Mouse (Mus musculus) lung, embryonic 14.5 days (tissue): ENCODE data around the gene Nat8f6. TPM values are rescaled to one million over a fixed set of nuclear protein-coding genes. Genes with fewer than 3 reads are reported as not detected.
"Not testable (repeated sequence)": the region's sequence is repeated elsewhere in the genome, so short reads cannot be mapped to it uniquely, and the experiment has no call there.

Source experiments
- ATAC-seq: fragments of 200-750 bp; cut with Nextera tagmentation; 2 replicates; pipeline ENCODE4 v1.8.0; 2017; ENCODE audit warnings: mild to moderate bottlenecking, moderate TSS enrichment, moderate library complexity; ENCODE audit not compliant: insufficient read depth
- DNase-seq: peaks from one replicate; pipeline ENCODE4 v3.0.0-alpha.2; 2015
- H3K27ac ChIP-seq: fragments of 300-500 bp; sonication (generic); 2 replicates; pipeline ENCODE4 v1.5.1; 2014; ENCODE audit warnings: low read depth, mild to moderate bottlenecking, moderate library complexity
- H3K27me3 ChIP-seq: fragments of 300-500 bp; sonication (generic); 2 replicates; pipeline ENCODE4 v1.6.1; 2014; ENCODE audit warnings: low read length, control low read depth; ENCODE audit not compliant: insufficient read depth
- H3K36me3 ChIP-seq: fragments of 300-500 bp; sonication (generic); 2 replicates; pipeline ENCODE4 v1.6.1; 2014; ENCODE audit warnings: control low read depth; ENCODE audit not compliant: insufficient read depth
- H3K4me1 ChIP-seq: fragments of 300-500 bp; sonication (generic); 2 replicates; pipeline ENCODE4 v1.6.1; 2014; ENCODE audit warnings: antibody characterized with exemption, control low read depth; ENCODE audit not compliant: insufficient read depth
- H3K4me2 ChIP-seq: fragments of 300-500 bp; sonication (generic); 2 replicates; pipeline ENCODE4 v1.6.1; 2014; ENCODE audit warnings: mild to moderate bottlenecking
- H3K4me3 ChIP-seq: fragments of 300-500 bp; sonication (generic); 2 replicates; pipeline ENCODE4 v1.5.1; 2014; ENCODE audit warnings: low read depth, low read length
- H3K9ac ChIP-seq: fragments of 300-500 bp; sonication (generic); 2 replicates; pipeline ENCODE4 v1.6.1; 2014
- H3K9me3 ChIP-seq: fragments of 300-500 bp; sonication (generic); 2 replicates; pipeline ENCODE4 v1.6.1; 2016; ENCODE audit warnings: low read depth, low read length, control low read depth
- CTCF ChIP-seq: IDR thresholded peaks from 2 replicates; pipeline ENCODE4 v1.5.1; 2016; ENCODE audit warnings: antibody characterized with exemption, low read depth
- WGBS: fragments of 180-500 bp; shearing (Covaris S2); extraction: QIAGEN DNeasy Blood & Tissue Kit; methylation state at CpG from one replicate; pipeline ENCODE4 v1.1.7; 2014; 5-methylcytosine and 5-hydroxymethylcytosine counted together
- polyA plus RNA-seq: library from polyadenylated mRNA; unstranded; fragments of >200 nt; fragmentation: Nextera tagmentation; extraction: Ambion mirVana; gene quantifications from 2 replicates; pipeline ENCODE4 v1.2.1, GENCODE M21; 2014

Gene Nat8f6
- polyA plus RNA-seq, 1 experiment from 2014 or later = not detected

DNA sequence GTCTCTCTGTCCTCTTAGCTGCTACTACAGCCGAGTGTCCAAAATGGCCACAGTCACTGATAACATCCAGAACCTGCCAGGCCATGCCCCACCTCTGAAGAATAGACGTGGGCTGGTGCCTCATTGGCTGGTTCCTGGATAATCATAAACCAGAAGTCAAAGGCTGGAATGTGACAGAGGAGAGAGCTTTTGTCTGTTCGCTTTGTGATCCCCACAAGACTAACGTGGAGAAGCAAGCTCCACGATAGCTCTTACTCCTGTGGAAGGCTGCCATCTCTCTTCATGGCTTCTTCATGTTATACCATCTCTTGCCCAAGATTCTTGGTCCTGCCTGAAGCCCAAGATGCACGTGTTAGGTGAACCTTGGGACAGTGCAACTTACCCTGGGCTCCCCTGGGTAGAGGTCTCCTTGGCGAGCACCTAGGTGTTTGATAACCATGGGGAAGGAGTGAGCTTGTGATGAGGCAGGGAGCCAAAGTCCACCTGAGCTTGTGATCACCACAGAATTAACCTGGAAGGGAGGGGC, 11.1 kb upstream of the Nat8f6 start, which contains the start of gene Nat8:
Gene Nat8 (minus strand): TSS at position 287 of the 526 bp plus-strand sequence.
- no peak within 1 kb of the TSS for H3K4me3 ChIP-seq
- H3K4me2 ChIP-seq = no peak within 1 kb of the TSS
- H3K9me3 ChIP-seq = no peaks in the 10 kb centered on the region
- TF ChIP-seq CTCF = no peak
- no peaks in the 10 kb centered on the region for H3K4me1 ChIP-seq
- DNase-seq (no peak), ATAC-seq (no peak)
- no peaks in the 10 kb centered on the region for H3K36me3 ChIP-seq
- WGBS = 67% methylated on average over 7 of the region's 7 CpGs
- H3K27me3 ChIP-seq = no peaks in the 10 kb centered on the region
- no peak within 1 kb of the TSS for H3K27ac ChIP-seq
- H3K9ac ChIP-seq = no peak within 1 kb of the TSS

DNA sequence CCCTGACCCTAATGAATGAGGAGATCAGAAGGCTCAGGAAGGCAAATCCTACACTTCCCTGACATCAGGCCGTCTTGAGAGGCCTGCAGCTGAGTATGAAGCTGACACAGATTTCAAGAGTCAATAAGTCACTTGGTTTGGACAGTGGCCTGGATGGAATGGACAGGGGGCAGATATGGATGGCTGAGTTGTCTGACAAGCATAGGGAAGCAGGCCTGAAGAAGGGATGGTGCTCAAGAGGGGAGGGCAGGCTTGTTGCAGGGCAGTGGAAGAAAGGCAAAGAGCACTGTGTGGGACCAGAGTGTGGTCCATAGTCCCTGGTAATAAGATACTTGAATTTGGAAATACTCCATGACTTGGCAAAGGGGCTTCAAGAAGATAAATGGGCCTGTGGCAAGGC, 8.7 kb upstream of the Nat8f6 start:
- Histone ChIP-seq H3K9ac (no peak overlapping the region), H3K4me1 (no peaks in the 10 kb centered on the region), H3K27ac (no peak overlapping the region), H3K4me2 (no peak overlapping the region), H3K27me3 (no peaks in the 10 kb centered on the region), H3K36me3 (no peaks in the 10 kb centered on the region), H3K9me3 (no peaks in the 10 kb centered on the region), H3K4me3 (no peak overlapping the region)
- WGBS = 47% methylated on average over 1 of the region's 1 CpGs
- no peak for DNase-seq
- ATAC-seq = no peak
- TF ChIP-seq CTCF = no peak

DNA sequence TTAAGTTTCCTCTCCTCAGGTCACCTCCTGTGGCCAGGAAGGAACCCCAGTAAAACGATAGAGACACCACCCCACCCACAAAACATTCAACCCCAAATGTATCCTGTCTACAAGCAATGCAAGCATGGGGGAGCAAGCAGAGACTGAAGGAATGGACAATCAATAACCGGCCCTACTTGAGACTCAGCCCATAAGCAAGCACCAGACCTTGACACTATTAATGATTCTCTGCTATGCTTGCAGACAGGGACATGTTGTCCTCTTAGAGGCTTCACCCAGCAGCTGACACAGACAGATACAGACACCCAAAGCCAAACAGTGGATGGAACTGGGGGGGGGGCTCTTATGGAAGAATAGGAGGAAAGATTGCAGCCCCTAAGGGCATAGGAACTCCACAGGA, 5.1 kb upstream of the Nat8f6 start:
- 80% methylated on average over 2 of the region's 2 CpGs for WGBS

DNA sequence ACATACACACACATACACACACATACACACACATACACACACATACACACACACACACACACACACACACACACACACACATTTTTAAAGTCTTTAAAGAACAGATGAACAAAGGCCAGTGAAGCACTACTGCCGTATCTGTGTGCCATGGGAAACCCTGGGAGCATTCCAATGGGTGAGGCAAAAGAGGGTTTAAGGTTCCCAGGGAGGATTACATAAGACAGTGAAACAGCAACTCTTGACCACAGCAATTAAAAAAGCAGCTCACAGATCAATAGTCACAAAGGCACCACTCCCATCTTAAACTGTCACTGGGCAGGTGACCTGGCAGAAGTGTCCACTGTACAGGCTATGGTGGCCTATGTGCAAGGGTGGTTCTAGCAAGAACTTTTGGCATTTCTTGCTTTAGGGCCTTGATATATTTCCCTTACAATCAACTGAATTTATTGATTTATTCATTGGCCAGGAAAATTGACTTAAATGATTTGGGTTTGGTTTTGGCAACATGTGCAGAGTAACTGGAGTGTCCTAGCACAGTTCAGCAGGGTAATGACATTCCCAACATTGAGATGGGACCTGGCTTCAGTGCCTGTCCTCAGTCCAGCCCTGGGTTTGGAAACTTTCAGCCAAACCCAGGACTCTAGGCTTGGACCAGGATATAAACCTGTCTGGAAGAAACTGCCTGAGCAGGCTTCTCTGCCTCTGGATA, 2.8 kb upstream of the Nat8f6 start:
- H3K9ac ChIP-seq = no peak overlapping the region
- TF ChIP-seq CTCF = no peak
- H3K9me3 ChIP-seq = no peaks in the 10 kb centered on the region
- no peak for ATAC-seq
- no peak for DNase-seq
- H3K36me3 ChIP-seq = no peaks in the 10 kb centered on the region
- no peak overlapping the region for H3K27ac ChIP-seq
- WGBS = 72% methylated on average over 1 of the region's 1 CpGs
- no peaks in the 10 kb centered on the region for H3K4me1 ChIP-seq
- H3K27me3 ChIP-seq = no peaks in the 10 kb centered on the region
- H3K4me3 ChIP-seq = no peak overlapping the region
- H3K4me2 ChIP-seq = no peak overlapping the region

More for the DNA sequence above, 5.1 kb upstream of the Nat8f6 start:
- Histone ChIP-seq H3K27me3 (no peaks in the 10 kb centered on the region), H3K9me3 (no peaks in the 10 kb centered on the region), H3K27ac (no peak overlapping the region), H3K4me2 (no peak overlapping the region), H3K4me3 (no peak overlapping the region), H3K4me1 (no peaks in the 10 kb centered on the region), H3K9ac (no peak overlapping the region), H3K36me3 (no peaks in the 10 kb centered on the region)
- ATAC-seq = no peak
- DNase-seq = no peak
- no peak for TF ChIP-seq CTCF

DNA sequence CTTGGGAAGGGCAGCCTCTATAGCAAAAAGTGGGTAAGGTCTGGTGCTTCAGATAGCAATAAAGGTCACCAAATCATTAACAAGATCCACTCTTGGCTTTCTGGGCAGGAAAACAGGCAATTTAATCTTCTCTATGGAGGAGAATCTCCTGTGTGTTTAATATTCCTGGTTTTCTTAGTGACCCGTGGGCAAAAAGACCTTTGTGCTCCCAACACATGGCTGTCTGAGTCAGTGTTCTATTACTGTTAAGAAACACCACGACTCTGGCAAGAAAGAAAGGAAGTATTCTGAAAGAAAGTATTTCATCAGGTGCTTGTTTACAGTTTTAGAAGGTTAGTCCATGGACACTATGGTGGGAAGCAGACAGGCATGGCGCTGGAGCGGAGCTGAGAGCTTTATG, 1.5 kb upstream of the Nat8f6 start:
- ATAC-seq = no peak
- Histone ChIP-seq H3K27me3 (no peaks in the 10 kb centered on the region), H3K9me3 (no peaks in the 10 kb centered on the region), H3K4me2 (no peak overlapping the region), H3K4me1 (no peaks in the 10 kb centered on the region), H3K36me3 (no peaks in the 10 kb centered on the region), H3K27ac (no peak overlapping the region), H3K4me3 (no peak overlapping the region), H3K9ac (no peak overlapping the region)
- TF ChIP-seq CTCF = no peak
- 75% methylated on average over 4 of the region's 4 CpGs for WGBS
- DNase-seq = no peak

DNA sequence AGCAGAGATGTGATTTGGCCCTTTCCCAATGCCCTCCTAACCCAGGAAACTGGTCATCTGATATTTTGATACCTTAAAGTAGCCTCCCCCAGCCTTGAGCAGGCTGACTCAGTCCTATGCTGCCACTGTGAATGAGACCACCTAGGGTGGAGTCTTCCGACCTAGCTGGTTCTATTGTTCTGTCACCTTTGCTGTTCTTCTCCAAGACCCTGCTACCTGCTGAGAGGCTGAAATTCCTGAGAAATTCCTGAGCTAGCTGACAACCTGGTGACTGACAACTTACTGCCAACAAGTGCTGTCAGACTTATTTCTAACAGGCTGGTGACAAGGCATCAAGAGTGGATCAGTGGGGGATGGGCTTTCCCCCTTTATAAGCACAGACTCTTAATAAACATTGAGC, 2.4 kb downstream of the Nat8f6 start:
- no peak overlapping the region for H3K4me3 ChIP-seq
- no peaks in the 10 kb centered on the region for H3K4me1 ChIP-seq
- no peaks in the 10 kb centered on the region for H3K9me3 ChIP-seq
- H3K4me2 ChIP-seq = no peak overlapping the region
- no peak for TF ChIP-seq CTCF
- H3K9ac ChIP-seq = no peak overlapping the region
- ATAC-seq = no peak
- H3K27me3 ChIP-seq = no peaks in the 10 kb centered on the region
- DNase-seq = no peak
- WGBS = 8% methylated on average over 1 of the region's 1 CpGs
- H3K36me3 ChIP-seq = no peaks in the 10 kb centered on the region
- H3K27ac ChIP-seq = no peak overlapping the region

DNA sequence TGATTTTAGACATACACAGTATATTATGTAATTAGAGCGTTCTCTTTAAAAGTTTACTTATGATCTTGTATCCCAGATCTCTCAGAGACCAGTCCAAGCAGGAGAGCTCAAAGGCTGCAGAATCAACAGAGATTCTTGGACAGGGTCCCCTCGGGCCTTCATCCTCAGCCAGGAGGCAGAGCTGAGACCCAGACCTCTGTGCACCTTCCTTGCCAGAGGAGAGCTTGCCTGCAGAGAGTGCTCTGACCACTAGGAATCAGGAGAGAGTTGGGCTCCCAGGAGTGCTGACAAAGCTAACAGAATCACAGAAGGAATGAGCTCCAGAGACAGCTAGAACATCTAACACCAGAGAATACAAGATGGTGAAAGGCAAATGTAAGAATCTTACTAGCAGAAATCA, 7.4 kb downstream of the Nat8f6 start:
- 74% methylated on average over 2 of the region's 2 CpGs for WGBS

DNA sequence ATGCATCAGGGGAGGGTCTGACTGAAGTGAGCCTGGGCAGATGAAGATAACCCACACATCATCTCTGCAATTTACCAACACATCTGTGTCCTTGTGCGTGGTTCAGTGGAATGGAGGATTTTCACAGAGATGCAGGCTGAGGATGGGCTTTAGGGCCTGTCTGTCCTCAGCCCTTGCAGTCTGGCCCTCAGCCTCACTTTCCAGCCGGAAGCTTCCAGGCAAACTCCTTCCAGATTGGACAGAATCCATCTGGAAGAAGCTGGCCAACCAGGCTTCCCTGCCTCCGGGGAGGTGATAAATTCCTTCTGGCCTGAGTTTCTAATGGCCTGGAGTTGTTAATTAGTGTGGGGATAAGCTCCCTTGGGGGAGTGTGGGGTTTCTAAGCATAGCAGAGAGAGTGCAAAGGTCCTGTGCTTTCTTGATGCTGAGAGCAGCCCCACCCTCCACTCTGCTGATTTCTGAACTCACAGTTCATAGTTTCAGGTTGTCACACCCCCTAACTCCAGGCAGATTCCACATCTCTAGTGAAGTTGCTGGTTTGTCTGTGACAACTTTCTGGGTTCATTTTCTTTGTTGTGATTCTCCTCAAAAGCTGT, 9.7 kb downstream of the Nat8f6 start:
- 35% methylated on average over 3 of the region's 3 CpGs for WGBS
- H3K4me2 ChIP-seq, H3K27ac ChIP-seq, H3K36me3 ChIP-seq, H3K9me3 ChIP-seq, H3K4me3 ChIP-seq, H3K4me1 ChIP-seq, ATAC-seq, H3K27me3 ChIP-seq, DNase-seq, H3K9ac ChIP-seq: not testable (repeated sequence)

More for the DNA sequence above, 7.4 kb downstream of the Nat8f6 start:
- TF ChIP-seq CTCF = no peak
- H3K4me2 ChIP-seq = no peak overlapping the region
- no peak overlapping the region for H3K27ac ChIP-seq
- no peaks in the 10 kb centered on the region for H3K4me1 ChIP-seq
- no peaks in the 10 kb centered on the region for H3K36me3 ChIP-seq
- no peaks in the 10 kb centered on the region for H3K9me3 ChIP-seq
- H3K27me3 ChIP-seq = no peaks in the 10 kb centered on the region
- H3K9ac ChIP-seq = no peak overlapping the region
- no peak overlapping the region for H3K4me3 ChIP-seq
- ATAC-seq (no peak), DNase-seq (no peak)

DNA sequence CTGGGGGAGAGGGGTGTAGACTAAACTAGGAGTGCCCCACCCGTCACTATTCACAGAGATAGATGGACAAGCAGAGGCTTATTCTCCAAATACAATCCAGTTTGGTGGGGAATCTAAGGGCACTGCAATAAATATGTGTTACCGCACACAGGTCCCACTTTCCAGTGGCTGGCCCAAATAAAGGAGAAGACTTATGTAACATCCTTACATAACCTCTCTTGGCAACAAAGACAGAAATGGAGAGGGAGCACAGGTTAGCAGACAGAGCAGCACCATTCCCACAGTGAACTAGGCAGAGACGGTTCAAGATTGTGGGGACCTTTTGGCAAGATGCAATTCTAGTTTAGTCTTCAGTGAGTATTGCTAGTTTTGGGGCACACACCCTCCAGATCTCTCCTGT, 10.2 kb downstream of the Nat8f6 start:
- 89% methylated on average over 3 of the region's 3 CpGs for WGBS

DNA sequence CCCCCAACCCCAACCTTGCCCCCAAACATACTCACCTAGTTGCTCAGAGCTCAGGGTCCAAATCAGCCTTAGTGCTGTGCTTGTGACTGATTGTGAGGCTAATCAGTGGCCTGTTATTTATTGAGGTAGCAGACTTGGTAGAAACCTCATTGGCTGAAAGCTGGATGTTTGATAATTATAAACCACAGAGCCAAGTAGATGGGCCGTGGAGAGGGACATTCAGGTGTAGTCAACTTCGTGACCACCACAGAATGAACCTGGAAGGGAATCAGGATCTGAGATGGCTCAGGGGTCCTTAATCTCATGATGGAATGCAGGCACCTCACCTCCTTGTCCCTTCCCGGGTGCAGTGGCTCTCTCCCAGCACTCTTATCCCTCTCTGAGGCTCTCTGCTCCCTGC, 11.0 kb downstream of the Nat8f6 start:
- 74% methylated on average over 2 of the region's 3 CpGs for WGBS
- not testable (repeated sequence) for H3K9ac ChIP-seq, DNase-seq, H3K27me3 ChIP-seq, H3K27ac ChIP-seq, H3K36me3 ChIP-seq, H3K4me3 ChIP-seq, H3K9me3 ChIP-seq, H3K4me1 ChIP-seq, ATAC-seq, H3K4me2 ChIP-seq

More for the DNA sequence above, 10.2 kb downstream of the Nat8f6 start:
- DNase-seq, H3K4me3 ChIP-seq, H3K27ac ChIP-seq, H3K4me1 ChIP-seq, H3K36me3 ChIP-seq, ATAC-seq, H3K4me2 ChIP-seq, H3K9ac ChIP-seq, H3K27me3 ChIP-seq, H3K9me3 ChIP-seq: not testable (repeated sequence)
